Mouse (Mus musculus): ENCODE measurements around the gene Ggct.

The Ggct gene

GRCm38 (mm10) chr6:54946241-54946953 is 46.4 kb downstream of the Ggct start:
- DNase-seq = no peak

GRCm38 (mm10) chr6:54944551-54944950 is 48.2 kb downstream of the Ggct start:
- DNase-seq = no peak

- DNase-seq = no peak
Observed at GRCm38 (mm10) chr6:54943753-54944152, 49.0 kb downstream of the Ggct start.

GRCm38 (mm10) chr6:54943292-54943691 is 49.5 kb downstream of the Ggct start:
- DNase-seq = no peak

DNA sequence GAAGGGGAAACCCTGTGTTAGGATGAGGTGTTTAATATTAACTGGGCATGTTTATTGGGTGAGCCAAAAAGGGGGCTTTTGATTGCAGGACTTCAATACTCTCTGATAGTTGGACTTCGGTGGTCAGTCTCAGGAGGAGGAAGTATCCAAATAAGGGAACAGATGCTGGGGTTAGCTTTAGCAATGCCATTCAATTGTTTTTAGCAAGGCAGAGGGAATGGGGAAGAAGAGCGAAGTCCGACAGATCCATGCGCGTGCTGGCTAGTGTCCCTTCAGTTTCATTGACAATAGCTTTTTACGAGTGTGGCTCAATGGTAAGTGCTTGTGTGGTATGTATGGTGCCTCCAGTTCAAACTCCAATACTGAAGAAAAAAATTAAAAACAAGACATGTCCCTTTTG is 51.6 kb downstream of the Ggct start:
- DNase-seq = no peak

DNA sequence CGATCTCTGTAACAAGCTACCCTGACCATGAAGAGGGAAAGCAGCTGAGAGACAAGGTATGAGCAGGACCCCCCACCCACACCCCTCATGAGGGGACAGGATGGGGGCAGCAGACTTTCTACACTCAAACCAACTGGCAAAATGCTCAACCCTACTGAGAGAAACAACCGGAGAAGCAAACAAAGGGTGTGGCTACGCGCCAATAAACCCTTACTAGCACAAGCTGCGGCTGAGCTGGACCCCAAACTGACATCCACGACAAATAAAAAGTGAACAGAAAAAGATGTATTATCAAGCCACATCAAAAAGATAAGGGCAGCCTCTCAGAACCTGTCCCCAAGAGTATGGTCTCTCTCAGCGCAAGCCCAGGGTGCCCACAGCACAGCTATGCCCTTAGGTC is 52.6 kb downstream of the Ggct start:
- DNase-seq = no peak

DNA sequence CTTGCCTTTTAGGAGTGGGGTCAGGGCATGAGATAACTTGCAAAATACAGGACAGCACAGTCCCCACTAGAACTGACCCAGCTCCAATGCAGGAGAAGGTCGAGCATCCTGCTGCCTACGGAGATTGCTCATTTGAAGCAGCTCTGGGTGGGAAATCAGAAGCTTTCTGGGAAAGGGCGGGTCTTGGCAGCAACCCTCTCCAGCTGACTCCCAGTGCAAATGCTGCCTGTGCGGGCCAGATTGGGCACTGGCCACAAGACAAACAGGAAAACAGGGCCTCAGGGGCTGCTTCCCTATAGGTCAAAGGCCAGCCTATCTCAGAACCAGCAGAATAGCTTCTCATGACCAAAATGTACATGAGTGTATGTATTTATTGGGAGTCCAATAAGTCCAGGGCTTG is 53.1 kb downstream of the Ggct start:
- no peak for DNase-seq

DNA sequence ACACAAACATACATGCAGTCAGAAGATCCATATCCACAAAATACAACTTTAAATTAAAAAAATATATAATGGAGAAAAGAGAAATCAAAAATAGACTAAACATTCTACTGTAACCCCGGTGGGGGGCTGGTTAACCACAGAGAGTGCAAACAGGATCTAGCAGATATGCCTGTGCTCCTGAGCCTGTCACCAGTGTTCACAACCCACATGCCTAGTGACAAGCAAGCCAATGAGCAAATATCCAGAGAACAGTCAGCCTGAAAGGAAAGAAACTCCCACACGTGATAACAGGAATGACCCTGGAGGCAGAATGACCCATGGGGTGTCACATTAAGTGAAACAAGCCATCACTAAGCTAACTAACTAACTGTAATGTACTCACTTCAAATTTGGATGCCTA is 56.3 kb downstream of the Ggct start:
- no peak for DNase-seq

GRCm38 (mm10) chr6:54934930-54935329 is 57.8 kb downstream of the Ggct start:
- DNase-seq = no peak

DNA sequence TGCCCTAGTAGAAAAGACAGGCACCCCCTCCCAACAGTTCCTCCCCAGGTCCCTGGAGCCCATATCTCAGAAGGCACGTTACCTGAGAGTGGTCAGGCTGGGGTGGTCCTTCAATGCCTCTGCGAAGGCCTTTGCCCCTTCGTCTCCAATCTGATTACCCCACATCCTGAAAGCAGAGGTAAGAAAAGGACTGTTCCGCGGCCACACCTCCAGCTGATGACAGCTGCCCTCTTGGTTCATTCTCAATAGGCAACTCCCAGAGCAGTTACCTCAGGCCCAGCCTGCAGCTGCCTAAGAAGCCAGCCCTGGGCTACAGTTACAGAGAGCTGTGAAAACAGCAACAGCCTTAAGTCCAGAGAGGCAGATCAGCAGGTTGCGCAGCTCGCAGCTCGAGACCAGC is 58.4 kb downstream of the Ggct start:
- DNase-seq = no peak

- DNase-seq = no peak
Observed at GRCm38 (mm10) chr6:54933866-54934265, 58.9 kb downstream of the Ggct start.

GRCm38 (mm10) chr6:54933216-54933615 is 59.5 kb downstream of the Ggct start:
- no peak for DNase-seq

Data from cerebellum, adult 18-20 months (tissue).